Comparison of ENCODE assay signal across 14 mouse cellular contexts in genomic region chr7:77303935-77304334, GRCm38 (mm10).
DNase-seq lines count a peak whose midpoint lies in the region; ATAC-seq and TF ChIP-seq lines count a peak whose summit lies in the region.
"Had no signal": no experiment of that assay in that cellular context is flagged by ENCODE, and none has a peak within 500 bp of the region (broad histone marks: within the 10 kb centered on the region; RNA-seq: fewer than 3 reads in every experiment).

No protein-coding gene starts in this region.

- H3K9me3 ChIP-seq in heart, postnatal 0 days (replicated peaks; ENCODE audit: control insufficient read depth, low read length), result no peaks in the 10 kb centered on the region
- H3K9me3 ChIP-seq in embryonic facial prominence, embryonic 12.5 days, result no peaks in the 10 kb centered on the region
- H3K9me3 ChIP-seq in hindbrain, embryonic 15.5 days, result no peaks in the 10 kb centered on the region

- no peak for TF ChIP-seq CTCF in heart, postnatal 0 days (IDR thresholded peaks at IDR 0.05; ENCODE audit: low read depth)
- no peak for TF ChIP-seq CTCF in Patski (IDR thresholded peaks at IDR 0.05)

- WGBS in heart, postnatal 0 days, result 5% methylated on average over 9 of the region's 11 CpGs
- WGBS in embryonic facial prominence, embryonic 12.5 days, result 10% methylated on average over 9 of the region's 11 CpGs
- WGBS in hindbrain, embryonic 15.5 days, result 15% methylated on average over 5 of the region's 11 CpGs

- in situ Hi-C loops in Patski (cut with MboI; ENCODE audit: low pct_unique_long_range_greater_than_20kb), result no loop called here

- no peak overlapping the region for H3K27ac ChIP-seq in heart, postnatal 0 days (ENCODE audit: low read depth)
- H3K27ac ChIP-seq in embryonic facial prominence, embryonic 12.5 days, result no peak overlapping the region
- H3K27ac ChIP-seq in hindbrain, embryonic 15.5 days (replicated peaks), result no peak overlapping the region
- H3K27ac ChIP-seq: liver, embryonic 14.5 days had no signal

- peak overlapping the region; percentile 27; the same call in 1 of the 2 replicates for H3K4me2 ChIP-seq in heart, postnatal 0 days (ENCODE audit: low read depth, low read length)
- H3K4me2 ChIP-seq in embryonic facial prominence, embryonic 12.5 days (replicated peaks), result peak overlapping the region; percentile 29
- H3K4me2 ChIP-seq in hindbrain, embryonic 15.5 days, result peak overlapping the region; percentile 46

- TF ChIP-seq EP300 in heart, postnatal 0 days (IDR thresholded peaks at IDR 0.05; ENCODE audit: low read depth), result no peak

- no peak for ATAC-seq in heart, postnatal 0 days (ENCODE audit: insufficient read depth, low read depth)
- ATAC-seq in Patski, result peak; percentile 68
- no peak for ATAC-seq in embryonic facial prominence, embryonic 12.5 days (ENCODE audit: insufficient number of reproducible peaks, insufficient read depth, low FRiP score, low TSS enrichment)
- ATAC-seq in hindbrain, embryonic 15.5 days (ENCODE audit: low FRiP score, low read depth), result no peak

- no peaks in the 10 kb centered on the region for H3K27me3 ChIP-seq in heart, postnatal 0 days (ENCODE audit: control insufficient read depth, insufficient read depth, low read length)
- no peaks in the 10 kb centered on the region for H3K27me3 ChIP-seq in Patski
- H3K27me3 ChIP-seq in embryonic facial prominence, embryonic 12.5 days, result no peaks in the 10 kb centered on the region
- no peaks in the 10 kb centered on the region for H3K27me3 ChIP-seq in hindbrain, embryonic 15.5 days
- H3K27me3 ChIP-seq: CH12.LX had no signal

- peak; percentile 8 for DNase-seq in heart, postnatal 0 days (ENCODE audit: low spot score)
- no peak for DNase-seq in heart, postnatal 4 days
- no peak for DNase-seq in Patski (ENCODE audit: low read depth, low spot score)
- DNase-seq in testis, postnatal 14 days (ENCODE audit: low spot score), result no peak
- no peak for DNase-seq in cerebellum, adult 18-20 months
- no peak for DNase-seq in urinary bladder, adult 2 months (ENCODE audit: low spot score)
- DNase-seq: cerebellum, adult 8-10 months; gastrocnemius, postnatal 10 days; thymus, postnatal 14 days had no signal

- H3K4me1 ChIP-seq in heart, postnatal 0 days (ENCODE audit: control insufficient read depth, insufficient read depth), result no peaks in the 10 kb centered on the region
- no peaks in the 10 kb centered on the region for H3K4me1 ChIP-seq in embryonic facial prominence, embryonic 12.5 days
- peaks cover 5% of the 10 kb centered on the region; the same call in 1 of the 2 replicates for H3K4me1 ChIP-seq in hindbrain, embryonic 15.5 days (replicated peaks)

- POLR2A ChIA-PET in Patski (lab: Charles Lee), result no interaction called here

- H3K4me3 ChIP-seq in heart, postnatal 0 days (ENCODE audit: low read depth, low read length), result peak overlapping the region; percentile 19
- no peak overlapping the region for H3K4me3 ChIP-seq in embryonic facial prominence, embryonic 12.5 days
- H3K4me3 ChIP-seq in hindbrain, embryonic 15.5 days, result no peak overlapping the region
- H3K4me3 ChIP-seq: myocyte had no signal

- H3K36me3 ChIP-seq in heart, postnatal 0 days (replicated peaks; ENCODE audit: control insufficient read depth, insufficient read depth, low read length), result no peaks in the 10 kb centered on the region
- H3K36me3 ChIP-seq in embryonic facial prominence, embryonic 12.5 days, result no peaks in the 10 kb centered on the region
- H3K36me3 ChIP-seq in hindbrain, embryonic 15.5 days, result no peaks in the 10 kb centered on the region

- CTCF ChIA-PET in Patski (lab: Charles Lee), result no interaction called here

- no peak overlapping the region for H3K9ac ChIP-seq in heart, postnatal 0 days (replicated peaks; ENCODE audit: low read depth, low read length)
- no peak overlapping the region for H3K9ac ChIP-seq in embryonic facial prominence, embryonic 12.5 days
- no peak overlapping the region for H3K9ac ChIP-seq in hindbrain, embryonic 15.5 days
- H3K9ac ChIP-seq: liver, embryonic 14.5 days had no signal
